Mouse (Mus musculus): ENCODE data around the gene Tube1. TPM values are rescaled to one million over a fixed set of nuclear protein-coding genes. Genes with fewer than 3 reads are reported as not detected.

The Tube1 gene
- polyA plus RNA-seq, 1 experiment from 2014 or later = 7.1 TPM

Other genes starting within 250 kb of the Tube1 start
- gene Lama4, start 168.5 kb upstream of the Tube1 start, polyA plus RNA-seq (2015; fragmentation: Nextera tagmentation; extraction: Ambion mirVana) = 15.9 and 20.2 TPM in 2 replicates
- gene Fam229b, start 62 bp upstream of the Tube1 start, polyA plus RNA-seq (2015; fragmentation: Nextera tagmentation; extraction: Ambion mirVana) = 36.1 and 39.9 TPM in 2 replicates
- gene Ccn6, start 29.8 kb downstream of the Tube1 start, polyA plus RNA-seq (2015; fragmentation: Nextera tagmentation; extraction: Ambion mirVana) = 0.30 and 0.46 TPM in 2 replicates
- 71.2 and 71.3 TPM in 2 replicates for gene Fyn, start 234.9 kb downstream of the Tube1 start, polyA plus RNA-seq (2015; fragmentation: Nextera tagmentation; extraction: Ambion mirVana)

Data from midbrain, embryonic 16.5 days (tissue).